Mouse (Mus musculus) urinary bladder, adult 2 months (tissue): ENCODE data around the gene Olfr1415. TPM values are rescaled to one million over a fixed set of nuclear protein-coding genes. Genes with fewer than 3 reads are reported as not detected.
"Not testable (repeated sequence)": the region's sequence is repeated elsewhere in the genome, so short reads cannot be mapped to it uniquely, and the experiment has no call there.

Source experiments
- DNase-seq: peaks from one replicate; pipeline ENCODE4 v3.0.0; 2022; ENCODE audit warnings: low spot score
- polyA plus RNA-seq: library from polyadenylated mRNA; depleted of rRNA; stranded (reverse); fragments of >200 nt; gene quantifications from 2 replicates; pipeline ENCODE4 v1.2.3, GENCODE M21; 2012; rRNA removed

The Olfr1415 gene
- not detected in 2 replicates for polyA plus RNA-seq

GRCm38 (mm10) chr1:92496001-92496400 lies at the start of gene Olfr1415:
Gene Olfr1415, minus strand, starts transcription at chr1:92496101.
- DNase-seq: no peak

- no peak for DNase-seq
Observed at GRCm38 (mm10) chr1:92539071-92539470, 43.2 kb upstream of the Olfr1415 start.

GRCm38 (mm10) chr1:92536972-92537371 lies 41.1 kb upstream of the Olfr1415 start:
- no peak for DNase-seq

GRCm38 (mm10) chr1:92523764-92524163 lies 27.9 kb upstream of the Olfr1415 start:
- DNase-seq: no peak

GRCm38 (mm10) chr1:92521376-92521775 lies 25.5 kb upstream of the Olfr1415 start:
- no peak for DNase-seq

GRCm38 (mm10) chr1:92519046-92519445 lies 23.1 kb upstream of the Olfr1415 start:
- no peak for DNase-seq

- DNase-seq: no peak
Observed at GRCm38 (mm10) chr1:92518561-92518960, 22.7 kb upstream of the Olfr1415 start, which contains the start of gene Olfr1414. Gene Olfr1414, minus strand, starts transcription at chr1:92518661.

- no peak for DNase-seq
Observed at GRCm38 (mm10) chr1:92515390-92515789, 19.5 kb upstream of the Olfr1415 start.

GRCm38 (mm10) chr1:92511646-92512045 lies 15.7 kb upstream of the Olfr1415 start:
- not testable (repeated sequence) for DNase-seq

GRCm38 (mm10) chr1:92485013-92485412 lies 10.9 kb downstream of the Olfr1415 start, which contains the start of gene Olfr1416:
Gene Olfr1416, minus strand, starts transcription at chr1:92485113.
- DNase-seq: no peak

GRCm38 (mm10) chr1:92474066-92474578 lies 21.8 kb downstream of the Olfr1415 start:
- DNase-seq: no peak

GRCm38 (mm10) chr1:92473165-92474041 lies 22.5 kb downstream of the Olfr1415 start, which contains the start of gene Ndufa10:
Gene Ndufa10, minus strand, starts transcription at chr1:92473860.
- peak; percentile 91 for DNase-seq

GRCm38 (mm10) chr1:92468891-92469290 lies 27.0 kb downstream of the Olfr1415 start:
- no peak for DNase-seq

GRCm38 (mm10) chr1:92458416-92458815 lies 37.5 kb downstream of the Olfr1415 start:
- no peak for DNase-seq

- no peak for DNase-seq
Observed at GRCm38 (mm10) chr1:92457758-92458157, 38.1 kb downstream of the Olfr1415 start.

- DNase-seq: no peak
Observed at GRCm38 (mm10) chr1:92453751-92454445, 42.0 kb downstream of the Olfr1415 start.

GRCm38 (mm10) chr1:92448293-92448692 lies 47.6 kb downstream of the Olfr1415 start:
- DNase-seq: no peak

GRCm38 (mm10) chr1:92441453-92442063 lies 54.3 kb downstream of the Olfr1415 start:
- no peak for DNase-seq

- no peak for DNase-seq
Observed at GRCm38 (mm10) chr1:92440066-92440750, 55.7 kb downstream of the Olfr1415 start.
